Mouse (Mus musculus) hematopoietic stem cell, adult 5-6 weeks (primary cell): ENCODE measurements around the gene Dmrtc2. TPM values are rescaled to one million over a fixed set of nuclear protein-coding genes. Genes with fewer than 3 reads are reported as not detected.

Experiments
- ATAC-seq, 2 experiments: fragments of 125-278 bp in 1 of 2; replicated peaks in 1 of 2; 2 replicates each; pipeline ENCODE4 v1.8.0; 2016 to 2017; ENCODE audit warnings: inconsistent platforms in 2 of 2, mild to moderate bottlenecking in 2 of 2, moderate number of reproducible peaks in 2 of 2, low read depth in 1 of 2, moderate TSS enrichment in 1 of 2; ENCODE audit not compliant: low FRiP score in 2 of 2, poor library complexity in 2 of 2, severe bottlenecking in 2 of 2, insufficient read depth in 1 of 2, low TSS enrichment in 1 of 2
- total RNA-seq: library from RNA; stranded (forward); fragments of 172-1452, 232-1000 nt; gene quantifications from 2 replicates; pipeline ENCODE4 v1.2.3, GENCODE M21; 2017

The Dmrtc2 gene
- total RNA-seq, 1 experiment from 2014 or later = not detected

DNA sequence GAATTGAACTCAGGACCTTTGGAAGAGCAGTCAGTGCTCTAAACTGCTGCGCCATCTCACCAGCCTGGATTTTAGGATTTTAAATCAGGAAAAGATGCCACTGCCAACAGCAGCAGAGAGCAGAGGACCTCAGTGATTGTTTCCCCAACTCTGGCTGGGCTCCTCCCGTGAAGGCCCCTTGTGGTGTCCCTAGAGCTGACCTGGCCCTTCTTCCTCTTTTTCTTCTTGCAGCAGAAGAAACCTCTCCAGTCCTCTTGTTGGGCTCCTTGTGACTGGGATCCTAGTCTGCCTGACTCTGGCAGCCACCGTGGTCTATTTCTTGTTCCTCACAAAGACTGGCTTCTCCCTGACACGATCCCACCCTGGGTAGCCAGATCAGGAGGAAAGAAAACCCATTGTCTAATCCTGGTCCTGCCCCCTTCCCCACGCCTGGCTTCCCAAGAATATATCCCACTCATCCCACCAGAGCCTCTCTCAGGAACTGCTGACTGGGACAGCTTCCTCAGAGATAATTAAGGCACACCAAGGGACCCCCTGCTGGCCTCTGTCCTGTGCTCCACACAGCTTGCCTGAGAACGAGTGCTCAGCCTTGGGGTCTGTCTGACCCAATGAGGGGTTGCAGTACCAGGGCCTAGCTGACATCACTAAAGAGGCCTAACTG, 13.3 kb upstream of the Dmrtc2 start:
- peak; percentile 69 to 78 for ATAC-seq

DNA sequence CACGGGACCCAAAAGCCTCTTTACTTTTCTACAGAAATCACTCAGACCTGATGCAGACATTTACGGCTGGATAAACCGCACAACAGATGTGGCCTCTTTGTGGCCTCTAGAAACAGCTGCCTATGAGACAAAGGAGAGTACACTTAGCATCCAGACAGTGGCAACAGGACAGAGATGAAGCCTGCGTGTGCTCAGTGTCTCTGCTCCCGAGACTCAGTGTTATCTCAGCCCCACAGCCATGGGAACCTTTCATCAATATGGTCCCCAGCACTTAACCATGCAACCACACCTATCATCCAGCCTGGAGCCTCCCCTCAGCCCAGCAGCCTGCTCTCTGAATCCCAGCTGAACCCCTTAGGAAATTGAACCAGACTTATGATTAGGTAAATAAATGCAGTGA, 10.6 kb upstream of the Dmrtc2 start:
- no peak for ATAC-seq

DNA sequence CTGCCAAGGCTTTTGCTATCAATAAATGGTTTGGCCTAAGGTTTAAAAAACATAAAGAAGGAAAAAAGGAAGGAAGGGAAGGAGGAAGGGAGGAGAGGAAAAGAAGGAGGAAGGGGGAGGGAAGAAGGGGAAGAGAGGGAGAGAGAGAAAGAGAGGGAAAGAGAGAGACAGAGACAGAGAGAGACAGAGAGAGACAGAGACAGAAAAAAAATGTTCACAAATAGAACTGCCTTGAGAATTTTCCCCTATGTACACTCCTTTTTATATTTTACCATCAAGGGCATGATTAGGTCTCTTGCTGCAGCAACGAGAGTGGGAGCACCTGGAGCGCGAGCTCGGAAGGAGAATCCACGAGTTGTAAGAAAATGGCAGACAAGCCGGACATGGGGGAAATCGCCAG, 7.9 kb upstream of the Dmrtc2 start, which contains the start of gene Gm9844:
Gene Gm9844 (plus strand): TSS at position 301 of the 400 bp plus-strand sequence.
- no peak for ATAC-seq

DNA sequence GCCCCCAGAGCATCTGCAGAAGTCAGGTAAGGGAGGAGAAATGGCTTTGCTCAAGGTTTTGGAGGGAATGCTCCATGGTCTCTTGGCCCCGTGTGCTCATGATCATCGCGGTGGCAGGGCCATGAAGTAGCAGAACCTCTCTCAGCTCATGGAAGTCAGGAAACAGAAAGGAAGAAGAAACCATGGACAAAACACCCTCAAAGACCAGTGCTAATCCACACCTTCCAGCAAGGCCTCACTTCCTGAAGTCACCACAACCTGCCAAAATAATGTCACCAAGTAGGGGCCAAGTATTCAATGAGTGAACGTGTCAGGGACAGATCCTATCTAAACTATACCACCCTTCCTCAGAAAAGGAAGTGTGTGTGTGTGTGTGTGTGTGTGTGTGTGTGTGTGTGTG, 7.0 kb upstream of the Dmrtc2 start:
- ATAC-seq = peak in 1 of 2 experiments; percentile 64; a peak in 2 of 4 replicates

DNA sequence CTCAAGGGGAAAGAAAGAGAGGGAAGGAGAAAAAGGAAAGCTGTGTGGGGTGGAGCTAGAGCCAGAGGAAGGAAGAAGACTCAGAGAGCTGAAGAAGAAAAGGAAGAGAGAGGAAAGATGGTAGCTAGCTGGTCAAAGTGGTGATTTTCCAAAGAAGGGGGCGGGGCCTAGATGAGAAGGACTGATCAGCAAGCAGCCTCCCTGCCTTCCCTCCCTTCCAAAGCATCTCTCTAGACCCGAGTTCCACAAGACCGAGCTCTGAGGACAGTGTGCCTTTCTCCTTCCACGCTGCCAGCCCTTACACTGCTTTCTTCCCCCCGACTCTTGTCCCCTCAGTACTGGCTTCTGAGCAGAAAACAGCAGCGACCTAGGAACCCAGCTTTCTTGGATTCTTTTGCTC, 5.7 kb upstream of the Dmrtc2 start:
- ATAC-seq = no peak

DNA sequence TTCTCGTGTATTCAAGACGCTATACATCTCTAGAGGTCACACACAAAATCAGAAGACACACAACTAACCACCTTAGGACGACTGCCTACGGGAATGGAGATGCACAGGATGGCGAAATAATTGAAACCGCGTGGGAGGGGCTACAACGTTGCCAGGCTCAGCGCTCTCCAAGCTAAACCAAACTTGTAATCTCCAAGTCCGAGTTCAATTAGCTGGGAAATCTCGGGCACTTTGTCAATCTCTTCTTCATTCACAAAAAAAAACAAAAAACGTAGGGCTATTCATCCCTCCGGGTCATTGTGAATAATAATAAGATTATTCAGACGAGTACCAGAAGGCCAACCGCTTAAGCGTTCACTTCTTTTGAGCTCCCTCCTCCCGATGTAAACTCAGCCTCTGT, 777 bp upstream of the Dmrtc2 start:
- ATAC-seq = no peak

DNA sequence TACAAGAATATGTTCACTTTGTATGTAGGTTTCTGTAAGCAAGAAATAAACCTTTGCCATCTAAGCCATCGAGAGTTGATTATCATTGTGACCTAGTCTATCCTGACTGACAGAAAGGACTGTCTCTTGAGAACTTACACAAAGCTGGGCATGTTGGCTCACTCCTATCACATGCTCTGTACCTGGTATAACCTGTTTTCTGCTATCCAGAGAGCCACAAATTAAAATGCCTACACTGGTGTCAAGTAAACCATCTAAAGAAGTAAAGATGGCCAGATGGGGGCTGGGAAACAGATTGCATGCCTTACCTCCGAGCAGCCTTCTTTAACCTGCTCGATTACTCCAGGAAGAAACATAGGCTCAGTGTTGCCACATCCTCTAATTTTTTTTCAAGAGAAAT, 7.7 kb downstream of the Dmrtc2 start:
- ATAC-seq = no peak

DNA sequence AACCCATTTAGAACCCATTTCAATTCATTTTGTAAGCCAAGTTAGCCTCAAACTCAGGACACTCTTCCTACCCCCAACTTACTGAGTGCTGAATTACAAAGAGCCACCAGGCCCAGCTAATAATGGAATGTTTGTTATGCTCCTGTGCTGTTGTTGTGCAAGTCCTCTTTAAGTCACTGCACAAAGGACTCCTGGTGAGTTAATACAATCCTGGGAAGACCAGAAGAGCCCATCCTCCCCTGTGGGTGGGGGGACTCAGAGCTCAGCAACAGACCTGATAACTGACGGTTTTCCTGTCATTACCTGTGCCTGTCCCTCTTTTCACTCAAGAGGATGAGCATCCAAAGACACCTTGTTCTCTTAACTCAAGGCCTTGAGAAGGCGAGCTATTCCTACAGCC, 9.8 kb downstream of the Dmrtc2 start:
- ATAC-seq = no peak

DNA sequence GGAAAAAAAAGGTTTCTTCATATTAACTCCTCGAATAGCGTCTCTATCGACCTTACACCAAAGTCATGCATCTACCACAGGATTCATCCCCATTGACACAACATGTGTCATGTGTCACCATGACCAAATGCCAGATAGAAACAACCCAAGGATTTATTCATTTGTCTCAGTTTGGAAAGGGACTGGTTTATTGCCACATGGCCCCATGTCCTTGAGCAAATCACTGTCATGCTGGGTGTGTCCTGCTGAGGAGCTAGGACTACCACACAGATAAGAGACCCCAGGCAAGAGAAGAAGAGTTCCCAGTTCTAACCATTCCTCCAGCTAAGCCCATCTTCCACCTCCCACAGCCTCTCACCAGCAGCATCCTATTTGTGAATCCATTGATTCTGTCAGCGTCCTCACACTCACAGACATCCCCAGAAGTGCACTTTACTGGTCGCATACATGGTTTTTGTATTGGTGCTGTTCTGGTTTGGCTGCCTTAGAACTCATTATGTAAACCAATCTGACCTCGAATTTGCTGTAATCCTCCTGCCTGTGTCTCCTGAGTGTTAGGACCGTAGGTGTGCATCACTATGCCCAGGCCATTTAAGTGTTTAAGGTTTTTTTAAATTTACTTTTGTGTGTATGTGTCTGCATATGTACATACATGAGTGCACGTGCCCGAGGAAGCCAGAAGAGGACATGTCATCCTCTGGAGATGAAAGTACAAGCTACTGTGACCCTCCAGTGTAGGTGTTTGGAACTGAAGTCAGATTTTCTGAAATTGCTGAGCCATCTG, 12.8 kb downstream of the Dmrtc2 start:
- ATAC-seq = no peak

DNA sequence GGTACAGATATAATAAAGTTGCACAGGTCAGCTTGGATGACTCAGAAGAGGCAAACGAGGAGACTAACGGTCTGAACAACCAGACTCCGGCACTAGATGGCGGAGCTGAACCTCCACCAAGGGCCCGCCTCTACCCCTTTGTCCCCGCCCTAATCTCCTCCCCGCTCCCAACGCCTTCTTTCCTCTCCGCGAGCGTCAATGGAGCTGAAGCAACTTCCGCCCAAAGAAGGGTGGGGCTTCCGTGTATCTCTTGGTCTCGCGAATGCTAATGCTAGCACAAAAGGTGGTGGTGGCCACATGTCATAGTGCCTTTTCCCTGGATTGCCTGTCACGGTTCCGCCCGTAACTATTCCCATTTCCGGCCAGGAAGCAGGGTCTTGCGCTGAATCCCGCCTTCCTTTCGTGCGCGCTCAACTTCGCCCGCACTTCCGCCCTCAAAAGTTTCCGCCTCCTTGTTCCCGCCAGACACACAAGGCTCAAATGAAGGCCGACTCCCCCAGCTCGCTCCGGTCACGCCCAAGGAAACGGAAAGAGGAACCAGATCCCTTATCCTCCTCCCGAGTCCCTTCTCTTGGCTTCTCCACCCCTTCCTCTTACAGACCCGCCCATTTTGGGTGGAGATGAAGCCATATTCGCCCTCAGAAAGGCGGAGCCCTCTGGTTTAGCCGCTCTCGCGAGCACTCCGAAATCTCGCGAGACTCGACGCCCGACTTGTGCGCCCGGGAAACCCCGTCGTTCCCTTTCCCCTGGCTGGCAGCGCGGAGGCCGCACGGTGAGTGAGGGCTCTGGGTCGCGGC, 14.2 kb downstream of the Dmrtc2 start, which contains the start of gene Rps19:
Gene Rps19 (plus strand): TSS at position 476 of the 797 bp plus-strand sequence.
- ATAC-seq = peak; percentile 91 to 94

DNA sequence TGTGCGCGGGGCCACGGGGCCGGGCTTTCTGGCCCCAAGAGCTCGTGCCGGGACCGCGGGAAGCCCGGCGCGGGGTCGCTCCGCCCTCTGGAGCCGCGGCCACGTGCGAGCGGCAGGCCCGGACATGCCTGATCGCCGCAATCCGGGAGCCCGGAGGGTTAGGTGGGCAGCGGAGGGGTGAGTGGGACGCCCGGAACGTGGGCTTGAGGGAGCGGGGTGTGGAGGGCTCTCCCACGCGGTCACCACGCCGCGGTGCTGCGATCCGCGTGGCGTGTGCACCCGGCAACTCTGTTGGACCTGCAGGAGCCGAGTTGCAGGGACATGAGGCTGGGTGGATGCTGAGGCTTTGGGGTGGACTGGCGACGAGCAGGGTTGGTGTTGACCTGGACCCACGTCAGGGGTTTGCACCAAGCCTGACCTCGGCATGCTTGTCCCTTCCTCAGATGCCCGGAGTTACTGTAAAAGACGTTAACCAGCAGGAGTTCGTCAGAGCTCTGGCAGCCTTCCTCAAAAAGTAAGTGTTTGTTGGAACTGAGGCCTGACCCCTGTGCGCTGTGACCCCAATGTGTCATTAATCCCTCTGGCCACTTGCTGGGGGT, 14.9 kb downstream of the Dmrtc2 start:
- ATAC-seq = no peak

DNA sequence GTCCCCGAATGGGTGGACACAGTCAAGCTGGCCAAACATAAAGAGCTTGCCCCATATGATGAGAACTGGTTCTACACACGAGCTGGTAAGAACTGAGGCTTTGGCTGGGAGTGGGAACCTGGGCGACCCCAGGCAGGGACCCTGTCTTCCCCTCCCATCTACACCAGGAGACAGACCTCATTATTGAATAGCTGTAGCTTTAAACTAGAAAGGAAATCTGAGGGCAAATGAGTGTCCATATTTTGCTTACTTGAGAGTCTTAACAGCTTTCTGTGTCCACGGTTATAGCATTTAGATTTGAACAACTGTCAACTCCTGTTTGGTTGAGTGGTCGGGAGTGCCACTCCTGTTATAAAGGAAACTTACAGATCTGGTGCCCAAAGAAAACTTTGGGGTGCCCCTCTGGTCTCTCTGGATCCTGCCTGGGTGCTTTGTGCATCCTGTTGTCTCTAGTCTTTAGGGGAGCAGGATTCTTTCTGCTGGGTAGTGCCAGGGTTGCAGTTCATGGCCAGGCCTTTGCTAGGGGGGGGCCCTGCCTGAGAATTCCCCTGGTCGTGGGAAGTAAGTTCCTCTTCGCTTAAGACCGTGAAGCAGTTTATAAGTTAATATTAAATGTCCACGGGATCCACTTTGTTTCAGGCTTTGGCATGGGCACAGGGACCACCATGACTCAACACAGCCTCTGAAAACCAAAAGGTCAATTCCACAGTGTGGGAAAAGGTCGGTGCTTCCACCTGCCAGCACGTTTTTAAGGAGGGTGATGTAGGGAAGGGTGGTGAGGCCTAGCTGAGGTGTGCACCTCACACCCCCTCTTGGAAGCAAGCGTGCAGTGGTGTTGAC, 15.8 kb downstream of the Dmrtc2 start:
- no peak for ATAC-seq

DNA sequence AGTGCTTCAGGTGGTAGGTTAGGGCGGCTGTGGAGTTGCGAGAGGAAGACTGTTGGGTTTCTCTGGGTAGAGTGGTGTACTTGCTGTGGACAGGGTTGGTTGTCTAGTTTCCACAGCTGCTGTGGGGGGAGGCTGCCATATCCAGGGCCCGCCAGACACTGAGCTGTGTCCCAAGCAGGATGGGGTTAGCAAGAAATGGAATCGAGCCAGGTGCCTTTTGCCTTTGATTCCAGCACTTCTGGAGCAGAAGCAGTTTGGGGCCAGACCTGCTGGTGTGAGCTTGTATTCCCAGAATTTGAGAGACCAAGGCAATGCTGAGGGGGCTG, 16.4 kb downstream of the Dmrtc2 start:
- ATAC-seq = no peak

DNA sequence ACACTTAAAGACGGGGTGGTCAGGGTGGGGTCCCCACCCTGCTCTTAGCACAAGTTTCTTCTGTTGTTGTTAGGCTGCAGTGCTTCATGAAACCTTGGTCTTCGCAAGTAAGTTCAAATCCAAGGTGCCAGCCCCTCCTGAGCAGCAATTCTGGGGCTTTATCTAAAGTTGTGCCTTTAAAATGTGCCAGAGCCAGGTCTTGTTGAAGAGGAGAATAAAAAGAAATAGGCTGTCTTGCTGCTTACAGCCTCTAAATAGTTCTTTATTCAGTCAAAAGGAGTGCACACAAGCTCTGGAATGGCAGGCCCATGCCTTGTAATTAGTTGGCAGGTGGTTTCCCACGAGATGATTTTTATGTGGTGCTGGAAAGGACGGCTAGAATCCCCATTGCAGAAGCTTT, 17.2 kb downstream of the Dmrtc2 start:
- no peak for ATAC-seq

DNA sequence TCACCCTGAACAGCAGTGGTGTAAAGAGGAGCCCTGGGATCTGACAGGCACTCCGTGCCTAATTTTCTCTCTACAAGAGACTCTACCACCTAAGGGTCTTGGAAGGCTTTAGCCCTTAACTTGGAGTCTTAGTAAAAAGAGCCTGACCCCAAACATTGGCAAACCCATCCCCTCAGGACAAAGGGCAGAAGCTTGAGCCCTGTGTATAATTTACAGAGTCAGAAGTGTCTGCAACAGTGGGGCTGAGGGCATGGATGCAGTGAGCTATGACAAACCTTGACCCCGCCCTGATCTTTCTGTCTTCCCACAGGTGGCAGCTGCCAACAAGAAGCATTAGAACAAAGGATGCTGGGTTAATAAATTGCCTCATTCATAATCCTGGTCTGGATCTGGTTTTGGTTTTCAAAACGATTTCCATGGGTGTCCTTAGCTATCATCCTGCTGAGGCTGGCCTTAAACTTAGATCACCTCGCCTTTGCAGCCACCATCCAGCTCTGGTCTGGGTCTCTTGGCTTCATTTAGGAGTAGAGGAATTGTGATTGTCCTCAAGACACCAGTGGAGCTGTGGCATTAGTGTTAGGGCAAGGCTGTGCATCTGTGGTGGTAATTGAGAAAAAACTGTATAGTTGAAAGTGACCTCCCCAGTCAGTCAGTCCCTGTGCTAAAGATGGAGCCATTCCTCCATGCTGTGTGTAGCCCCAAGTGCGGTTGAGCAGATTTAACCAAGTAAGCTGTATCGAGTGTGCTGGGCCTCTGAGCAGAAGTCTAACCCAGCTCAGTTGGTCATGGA, 19.8 kb downstream of the Dmrtc2 start:
- no peak for ATAC-seq
